Mouse (Mus musculus): ENCODE measurements around the gene Rd3. TPM values are rescaled to one million over a fixed set of nuclear protein-coding genes. Genes with fewer than 3 reads are reported as not detected.

The Rd3 gene
- 5.2 and 6.0 TPM in 2 replicates for polyA plus RNA-seq (2016; fragmentation: Nextera tagmentation; extraction: Ambion mirVana)

DNA sequence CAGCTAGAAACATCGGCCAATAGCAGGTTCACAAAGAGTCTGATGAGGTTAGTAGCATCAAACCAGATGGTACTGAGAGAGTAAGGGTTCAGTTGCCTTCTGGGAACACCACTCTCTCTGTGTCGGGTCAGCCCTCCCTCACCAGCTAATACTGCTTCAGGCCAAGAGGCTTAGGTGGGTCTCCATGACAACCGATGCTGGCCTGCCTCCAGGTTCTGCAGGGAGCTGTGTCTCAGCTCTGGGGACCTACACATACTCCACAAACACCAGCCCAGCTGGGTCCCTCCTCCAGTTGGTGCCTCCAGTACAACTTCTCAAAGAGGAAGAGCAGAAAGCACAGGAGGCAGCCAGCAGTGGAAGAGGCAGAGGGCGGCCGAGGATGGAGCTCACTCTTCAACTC lies at the start of gene Rd3:
Rd3 (plus strand) TSS at position 184 of the 400 bp plus-strand sequence.
- no peak within 1 kb of the TSS for H3K4me3 ChIP-seq
- H3K27me3 ChIP-seq = no peaks in the 10 kb centered on the region
- no peaks in the 10 kb centered on the region for H3K9me3 ChIP-seq
- WGBS = 46% methylated on average over 5 of the region's 5 CpGs
- no peak within 1 kb of the TSS for H3K9ac ChIP-seq
- peaks cover 40% of the 10 kb centered on the region for H3K4me1 ChIP-seq
- no peaks in the 10 kb centered on the region for H3K36me3 ChIP-seq
- ATAC-seq (ENCODE audit: insufficient number of reproducible peaks, insufficient read depth, low FRiP score, low TSS enrichment) = peak; percentile 49; the same call in 1 of the 2 replicates
- H3K4me2 ChIP-seq (replicated peaks) = no peak within 1 kb of the TSS
- peak within 1 kb of the TSS; percentile 9; the same call in 1 of the 2 replicates for H3K27ac ChIP-seq

- Histone ChIP-seq H3K9me3 (no peaks in the 10 kb centered on the region), H3K4me2 (replicated peaks) (no peak overlapping the region), H3K9ac (no peak overlapping the region), H3K4me1 (peaks cover 13% of the 10 kb centered on the region; the same call in 1 of the 2 replicates), H3K27me3 (0 out of 2 replicates have a peak, but pooled peaks cover 3% of the 10 kb centered on the region), H3K27ac (no peak overlapping the region), H3K4me3 (no peak overlapping the region), H3K36me3 (no peaks in the 10 kb centered on the region)
- no peak for ATAC-seq (ENCODE audit: insufficient number of reproducible peaks, insufficient read depth, low FRiP score, low TSS enrichment)
- 67% methylated on average over 7 of the region's 7 CpGs for WGBS
These were observed 48.8 kb upstream of the Rd3 start for GRCm38 (mm10) chr1:191928345-191928744.

DNA sequence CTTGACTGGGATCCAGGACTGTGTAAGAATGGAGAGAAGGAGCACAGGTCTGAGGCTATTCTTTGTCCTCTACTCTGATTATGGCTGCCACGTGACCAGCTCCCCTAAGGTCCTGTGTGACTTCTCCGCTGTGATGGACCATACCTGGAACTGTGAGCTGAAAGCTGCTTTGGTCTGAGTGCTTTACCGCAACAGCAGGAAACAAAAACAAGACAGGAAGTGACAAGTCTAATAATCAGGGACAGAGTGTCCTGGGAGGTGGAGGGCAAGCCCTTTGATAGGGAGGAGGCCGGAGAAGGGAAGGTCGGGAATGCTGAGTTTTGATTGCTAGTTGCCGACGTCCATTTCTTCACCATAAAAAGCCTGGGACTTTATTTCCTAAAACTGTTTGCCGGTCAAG lies 48.1 kb upstream of the Rd3 start:
- Histone ChIP-seq H3K9ac (no peak overlapping the region), H3K27me3 (0 out of 2 replicates have a peak, but pooled peaks cover 3% of the 10 kb centered on the region), H3K4me3 (no peak overlapping the region), H3K36me3 (no peaks in the 10 kb centered on the region), H3K4me1 (peaks cover 13% of the 10 kb centered on the region; the same call in 1 of the 2 replicates), H3K4me2 (replicated peaks) (no peak overlapping the region), H3K9me3 (no peaks in the 10 kb centered on the region), H3K27ac (no peak overlapping the region)
- ATAC-seq (ENCODE audit: insufficient number of reproducible peaks, insufficient read depth, low FRiP score, low TSS enrichment) = no peak
- WGBS = 72% methylated on average over 8 of the region's 8 CpGs

DNA sequence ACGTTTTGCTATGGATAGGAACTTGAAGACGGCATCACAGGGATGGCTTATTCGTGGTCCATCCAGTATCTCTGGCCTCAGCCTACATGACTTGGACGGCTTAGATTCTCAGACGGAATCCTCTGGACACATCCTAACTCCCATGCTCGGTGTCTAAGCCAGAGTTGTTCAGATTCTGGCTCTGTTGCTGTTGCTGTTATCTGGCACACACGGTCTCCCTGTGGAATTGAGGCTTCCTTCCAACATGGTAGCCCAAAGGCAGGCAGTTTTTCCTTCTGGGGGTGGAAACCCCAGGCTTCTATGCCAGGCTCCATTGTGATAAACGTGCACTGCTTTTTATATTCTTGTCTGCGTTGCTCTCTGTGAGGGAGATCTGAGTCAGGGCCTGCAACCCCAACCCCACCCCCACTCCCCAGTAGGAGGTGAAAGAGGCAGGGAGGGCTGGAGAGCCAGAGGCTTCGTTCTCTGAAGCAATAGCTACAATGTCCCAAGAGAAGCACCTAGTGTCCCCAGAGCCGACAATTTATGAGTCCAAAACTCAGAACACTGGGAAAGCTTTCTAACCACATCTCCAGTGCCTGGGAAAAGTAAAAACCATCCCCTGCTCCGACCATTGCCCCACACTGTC lies 47.2 kb upstream of the Rd3 start:
- no peaks in the 10 kb centered on the region for H3K36me3 ChIP-seq
- no peaks in the 10 kb centered on the region for H3K9me3 ChIP-seq
- H3K4me3 ChIP-seq = no peak overlapping the region
- H3K27ac ChIP-seq = no peak overlapping the region
- WGBS = 73% methylated on average over 12 of the region's 12 CpGs
- no peak overlapping the region for H3K9ac ChIP-seq
- H3K4me1 ChIP-seq = peaks cover 13% of the 10 kb centered on the region; the same call in 1 of the 2 replicates
- 0 out of 2 replicates have a peak, but pooled peaks cover 3% of the 10 kb centered on the region for H3K27me3 ChIP-seq
- ATAC-seq (ENCODE audit: insufficient number of reproducible peaks, insufficient read depth, low FRiP score, low TSS enrichment) = no peak
- H3K4me2 ChIP-seq (replicated peaks) = no peak overlapping the region

- WGBS = 86% methylated on average over 3 of the region's 3 CpGs
- no peak overlapping the region for H3K9ac ChIP-seq
- H3K36me3 ChIP-seq = no peaks in the 10 kb centered on the region
These were observed 46.6 kb upstream of the Rd3 start for GRCm38 (mm10) chr1:191930525-191931105.

DNA sequence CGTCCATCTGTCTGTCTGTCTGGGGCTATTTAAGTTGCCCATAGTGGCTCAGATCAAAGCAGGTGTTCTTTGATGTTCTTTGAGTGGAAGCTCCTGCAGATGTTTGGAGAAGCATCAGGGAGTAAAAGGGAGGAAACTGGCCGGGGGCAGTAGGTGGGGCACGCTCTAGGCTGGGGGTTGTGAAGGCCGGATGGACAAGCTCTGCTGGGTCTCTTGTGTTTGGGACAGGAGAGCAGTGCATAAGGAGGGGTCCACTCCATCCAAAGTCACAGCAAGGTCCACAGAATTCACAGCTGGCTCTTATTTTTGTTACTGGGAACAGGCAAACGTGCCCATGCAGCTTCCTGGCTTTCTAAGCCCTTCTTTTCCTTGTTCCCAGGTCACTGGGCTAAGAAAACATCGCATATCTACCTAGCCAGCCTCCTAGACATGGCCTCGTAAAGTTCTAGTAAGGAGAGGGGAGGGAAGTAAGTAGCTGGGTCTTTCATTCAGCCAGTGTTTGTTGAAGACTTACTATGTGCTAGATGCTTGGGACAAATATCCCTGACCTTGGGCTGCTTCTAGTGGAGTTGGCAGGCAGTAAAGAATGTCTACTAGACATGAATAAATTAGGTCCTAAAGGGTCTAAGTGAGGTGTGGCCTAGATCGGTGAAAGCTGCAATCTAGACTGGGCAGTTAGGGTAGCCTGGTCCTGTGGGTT lies 44.7 kb upstream of the Rd3 start:
- no peak overlapping the region for H3K9ac ChIP-seq
- no peaks in the 10 kb centered on the region for H3K36me3 ChIP-seq
- H3K27me3 ChIP-seq = 0 out of 2 replicates have a peak, but pooled peaks cover 3% of the 10 kb centered on the region
- H3K4me2 ChIP-seq (replicated peaks) = no peak overlapping the region
- H3K27ac ChIP-seq = no peak overlapping the region
- no peaks in the 10 kb centered on the region for H3K9me3 ChIP-seq
- no peak overlapping the region for H3K4me3 ChIP-seq
- ATAC-seq (ENCODE audit: insufficient number of reproducible peaks, insufficient read depth, low FRiP score, low TSS enrichment) = no peak
- WGBS = 71% methylated on average over 8 of the region's 8 CpGs
- peaks cover 3% of the 10 kb centered on the region; the same call in 1 of the 2 replicates for H3K4me1 ChIP-seq

More at GRCm38 (mm10) chr1:191930525-191931105, 46.6 kb upstream of the Rd3 start:
- peaks cover 13% of the 10 kb centered on the region; the same call in 1 of the 2 replicates for H3K4me1 ChIP-seq
- ATAC-seq (ENCODE audit: insufficient number of reproducible peaks, insufficient read depth, low FRiP score, low TSS enrichment) = no peak
- H3K9me3 ChIP-seq = no peaks in the 10 kb centered on the region
- 0 out of 2 replicates have a peak, but pooled peaks cover 3% of the 10 kb centered on the region for H3K27me3 ChIP-seq
- H3K4me2 ChIP-seq (replicated peaks) = no peak overlapping the region
- H3K27ac ChIP-seq = no peak overlapping the region
- no peak overlapping the region for H3K4me3 ChIP-seq

GRCm38 (mm10) chr1:191932986-191933632 lies 44.1 kb upstream of the Rd3 start:
- 0 out of 2 replicates have a peak, but pooled peaks cover 3% of the 10 kb centered on the region for H3K27me3 ChIP-seq
- H3K4me1 ChIP-seq = peaks cover 3% of the 10 kb centered on the region; the same call in 1 of the 2 replicates
- H3K4me2 ChIP-seq (replicated peaks) = no peak overlapping the region
- no peak for ATAC-seq (ENCODE audit: insufficient number of reproducible peaks, insufficient read depth, low FRiP score, low TSS enrichment)
- 81% methylated on average over 4 of the region's 4 CpGs for WGBS
- no peaks in the 10 kb centered on the region for H3K36me3 ChIP-seq
- H3K4me3 ChIP-seq = no peak overlapping the region
- H3K9me3 ChIP-seq = no peaks in the 10 kb centered on the region
- H3K27ac ChIP-seq = no peak overlapping the region
- no peak overlapping the region for H3K9ac ChIP-seq

GRCm38 (mm10) chr1:191943638-191944037 lies 33.5 kb upstream of the Rd3 start:
- H3K4me2 ChIP-seq (replicated peaks) = no peak overlapping the region
- no peaks in the 10 kb centered on the region for H3K4me1 ChIP-seq
- H3K9me3 ChIP-seq = no peaks in the 10 kb centered on the region
- no peaks in the 10 kb centered on the region for H3K27me3 ChIP-seq
- H3K4me3 ChIP-seq = no peak overlapping the region
- H3K36me3 ChIP-seq = no peaks in the 10 kb centered on the region
- 79% methylated on average over 6 of the region's 6 CpGs for WGBS
- no peak overlapping the region for H3K9ac ChIP-seq
- no peak for ATAC-seq (ENCODE audit: insufficient number of reproducible peaks, insufficient read depth, low FRiP score, low TSS enrichment)
- H3K27ac ChIP-seq = no peak overlapping the region

- 89% methylated on average over 8 of the region's 8 CpGs for WGBS
- ATAC-seq (ENCODE audit: insufficient number of reproducible peaks, insufficient read depth, low FRiP score, low TSS enrichment) = no peak
- Histone ChIP-seq H3K4me2 (replicated peaks) (no peak overlapping the region), H3K9ac (no peak overlapping the region), H3K9me3 (no peaks in the 10 kb centered on the region), H3K4me1 (no peaks in the 10 kb centered on the region), H3K27ac (no peak overlapping the region), H3K4me3 (no peak overlapping the region), H3K36me3 (no peaks in the 10 kb centered on the region), H3K27me3 (no peaks in the 10 kb centered on the region)
These were observed 31.8 kb upstream of the Rd3 start for GRCm38 (mm10) chr1:191945341-191945740.

GRCm38 (mm10) chr1:191945756-191946155 lies 31.4 kb upstream of the Rd3 start:
- Histone ChIP-seq H3K9me3 (no peaks in the 10 kb centered on the region), H3K4me2 (replicated peaks) (no peak overlapping the region), H3K36me3 (no peaks in the 10 kb centered on the region), H3K4me1 (no peaks in the 10 kb centered on the region), H3K4me3 (no peak overlapping the region), H3K27ac (no peak overlapping the region), H3K27me3 (no peaks in the 10 kb centered on the region), H3K9ac (no peak overlapping the region)
- no peak for ATAC-seq (ENCODE audit: insufficient number of reproducible peaks, insufficient read depth, low FRiP score, low TSS enrichment)
- WGBS = 69% methylated on average over 5 of the region's 5 CpGs

- H3K27ac ChIP-seq = no peak overlapping the region
- no peaks in the 10 kb centered on the region for H3K36me3 ChIP-seq
- H3K4me1 ChIP-seq = no peaks in the 10 kb centered on the region
- H3K9ac ChIP-seq = no peak overlapping the region
- 53% methylated on average over 7 of the region's 7 CpGs for WGBS
- no peak for ATAC-seq (ENCODE audit: insufficient number of reproducible peaks, insufficient read depth, low FRiP score, low TSS enrichment)
- no peaks in the 10 kb centered on the region for H3K9me3 ChIP-seq
- H3K27me3 ChIP-seq = no peaks in the 10 kb centered on the region
- no peak overlapping the region for H3K4me2 ChIP-seq (replicated peaks)
- H3K4me3 ChIP-seq = no peak overlapping the region
These were observed 30.9 kb upstream of the Rd3 start for GRCm38 (mm10) chr1:191946261-191946660.
